Mouse (Mus musculus) liver, embryonic 14.5 days (tissue): ENCODE data around the gene Il10.

Experiments used
- CTCF ChIP-seq: IDR thresholded peaks from 2 replicates; pipeline ENCODE4 v1.5.1; 2016; ENCODE audit warnings: antibody characterized with exemption, low read depth, control low read depth
- EP300 ChIP-seq: IDR thresholded peaks from 2 replicates; pipeline ENCODE4 v1.6.1; 2016; ENCODE audit warnings: antibody characterized with exemption, low read depth

- TF ChIP-seq CTCF = no peak
- no peak for TF ChIP-seq EP300
Observed at GRCm38 (mm10) chr1:130989331-130989730, 30.3 kb upstream of the Il10 start.
